Mouse (Mus musculus) MEL (cell line): Measurements from ENCODE around the gene Cd3g.

Source experiments
- CTCF ChIP-seq, 3 experiments: IDR thresholded peaks in 2 of 3; conservative IDR thresholded peaks in 1 of 3; 2 replicates each; pipeline ENCODE4 v1.5.1; 2011 to 2012; ENCODE audit warnings: low read length in 3 of 3, low read depth in 2 of 3, mild to moderate bottlenecking in 2 of 3, improper control_type of control experiment in 1 of 3, inconsistent platforms in 1 of 3, mixed read lengths in 1 of 3, moderate library complexity in 1 of 3; ENCODE audit not compliant: control insufficient read depth in 1 of 3, insufficient read depth in 1 of 3, poor library complexity in 1 of 3, severe bottlenecking in 1 of 3
- E2F4 ChIP-seq: IDR thresholded peaks from 2 replicates; pipeline ENCODE4 v1.6.1; 2011; ENCODE audit warnings: low read depth, low read length, improper control_type of control experiment, borderline replicate concordance
- EP300 ChIP-seq, 2 experiments: IDR thresholded peaks; 2 replicates each; pipeline ENCODE4 v1.6.1; 2011; ENCODE audit warnings: improper control_type of control experiment in 2 of 2, low read length in 2 of 2, low read depth in 1 of 2, mild to moderate bottlenecking in 1 of 2
- MXI1 ChIP-seq: IDR thresholded peaks from 2 replicates; pipeline ENCODE4 v1.6.1; 2011; ENCODE audit warnings: mild to moderate bottlenecking, low read depth, low read length, improper control_type of control experiment
- MYC ChIP-seq: IDR thresholded peaks from 2 replicates; pipeline ENCODE4 v1.6.1; 2011; ENCODE audit warnings: low read depth, mild to moderate bottlenecking, low read length, improper control_type of control experiment, moderate library complexity
- POLR2A ChIP-seq, 2 experiments: IDR thresholded peaks; 2 replicates each; pipeline ENCODE4 v1.6.1; 2011 to 2012; ENCODE audit warnings: low read length in 2 of 2, mild to moderate bottlenecking in 2 of 2, control low read depth in 1 of 2, improper control_type of control experiment in 1 of 2, low read depth in 1 of 2, moderate library complexity in 1 of 2; ENCODE audit not compliant: control insufficient read depth in 1 of 2, insufficient read depth in 1 of 2, poor library complexity in 1 of 2
- POLR2AphosphoS5 ChIP-seq: IDR thresholded peaks from 2 replicates; pipeline ENCODE4 v1.6.1; 2012; ENCODE audit warnings: low read depth, borderline replicate concordance, mild to moderate bottlenecking, inconsistent platforms, low read length, moderate library complexity, mixed read lengths
- USF1 ChIP-seq: IDR thresholded peaks from 2 replicates; pipeline ENCODE4 v1.6.1; 2014; ENCODE audit warnings: low read depth, mild to moderate bottlenecking, inconsistent platforms, low read length, improper control_type of control experiment, moderate library complexity

GRCm38 (mm10) chr9:44979806-44980205 lies 425 bp downstream of the Cd3g start:
- TF ChIP-seq POLR2A (IDR thresholded peaks at IDR 0.05; ENCODE audit: control insufficient read depth in 1 of 2, insufficient read depth in 1 of 2, low read depth in 1 of 2, low read length in 2 of 2, poor library complexity in 1 of 2) (no peak), CTCF (IDR thresholded peaks at IDR 0.05 in 2 of 3, conservative IDR thresholded peaks at IDR 0.05 in 1 of 3; ENCODE audit: control insufficient read depth in 1 of 3, insufficient read depth in 1 of 3, low read depth in 2 of 3, low read length in 3 of 3, poor library complexity in 1 of 3, severe bottlenecking in 1 of 3) (no peak), MYC (no peak), POLR2AphosphoS5 (no peak), MXI1 (no peak), E2F4 (no peak), EP300 (IDR thresholded peaks at IDR 0.05; ENCODE audit: low read depth in 1 of 2, low read length in 2 of 2) (no peak), USF1 (no peak)
